Comparison of ENCODE assay signal across 8 mouse cellular contexts in the genomic region with DNA sequence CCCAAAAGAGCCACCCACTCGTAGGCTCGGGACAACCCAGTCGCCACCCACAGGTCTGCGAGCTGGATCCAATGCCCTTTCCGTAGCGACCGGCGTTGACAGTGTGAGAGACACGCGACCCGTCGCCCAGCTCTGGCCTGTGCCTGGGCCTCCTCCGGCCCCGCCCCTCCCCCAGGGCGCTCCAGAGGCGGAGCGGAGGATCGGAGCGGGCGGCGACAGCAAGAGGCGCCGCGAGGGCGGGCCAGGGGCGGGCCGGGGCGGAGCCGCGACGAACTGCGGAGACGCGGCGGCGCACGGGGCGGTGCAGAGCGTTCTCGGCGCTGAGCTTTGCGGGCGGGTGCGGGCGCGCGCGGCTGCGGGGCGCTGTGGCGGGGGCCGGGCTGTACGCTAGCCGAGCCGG. TPM values are rescaled to one million over a fixed set of nuclear protein-coding genes. Genes with fewer than 3 reads are reported as not detected.
DNase-seq lines count a peak whose midpoint lies in the region; ATAC-seq and TF ChIP-seq lines count a peak whose summit lies in the region.

A gene (plus strand): TSS at position 325 of the 400 bp plus-strand sequence.

- peak within 1 kb of the TSS; percentile 87 for H3K4me3 ChIP-seq in cortical plate, adult 2 months (ENCODE audit: insufficient read depth, low read length)

- TF ChIP-seq CTCF in cortical plate, adult 2 months (IDR thresholded peaks at IDR 0.05; ENCODE audit: extremely low read depth, insufficient read depth, low read length), result no peak

- H3K27ac ChIP-seq in cortical plate, adult 2 months (ENCODE audit: insufficient read depth, low read length), result no peak within 1 kb of the TSS

- TF ChIP-seq POLR2A in cortical plate, adult 2 months (IDR thresholded peaks at IDR 0.05; ENCODE audit: extremely low read depth, insufficient read depth, low read length), result peak; percentile 50; the same call in 1 of the 2 replicates

- H3K4me1 ChIP-seq in cortical plate, adult 2 months (ENCODE audit: control insufficient read depth, insufficient read depth, low read length), result peaks cover 4% of the 10 kb centered on the region; the same call in 1 of the 2 replicates

- DNase-seq in gastrocnemius, postnatal 10 days, result peak; percentile 96
- DNase-seq in induced T-regulatory cell, adult 2 months (ENCODE audit: low read depth), result peak; percentile 93
- DNase-seq in left cerebral cortex, adult 9 months (ENCODE audit: low spot score in 2 of 2), result peak; percentile 73 to 90
- DNase-seq in right cerebral cortex, postnatal 14 days, result peak; percentile 95
- DNase-seq in urinary bladder, postnatal 36 days (ENCODE audit: low spot score in 2 of 2), result peak; percentile 88 to 93

- peak; percentile 65 for ATAC-seq in activated CD4-positive, CD25-positive, alpha-beta regulatory T cell, adult 4 months
- ATAC-seq in megakaryocyte progenitor cell, adult 5-6 weeks (replicated peaks; ENCODE audit: poor library complexity), result peak; percentile 59

RNA-seq across cellular contexts. Expression of the gene that starts here (rescaled TPM):
- 1 to 10 TPM; 2.8 to 3.8 TPM for polyA plus RNA-seq in activated CD4-positive, CD25-positive, alpha-beta regulatory T cell, adult 4 months (2017; shearing (Covaris generic))
- polyA plus RNA-seq in cortical plate, adult 2 months (2012; rRNA removed), result 53.2 and 53.6 TPM in 2 replicates
- total RNA-seq in gastrocnemius, postnatal 10 days (2021), result 10 to 100 TPM; 26.2 to 28.3 TPM
- 12.6 and 17.7 TPM in 2 replicates for total RNA-seq in megakaryocyte progenitor cell, adult 5-6 weeks (2015)
- 7.3 and 10.0 TPM in 2 replicates for total RNA-seq in megakaryocyte progenitor cell, adult 5-6 weeks (2017)

Comparison
In these comparisons a context has a peak if more than half of its experiments do, and no peak if none do; other contexts are left out.
1. RNA of the gene that starts here (polyA plus RNA-seq): 53.2 to 53.6 TPM in cortical plate, adult 2 months; 2.8 to 3.8 TPM in activated CD4-positive, CD25-positive, alpha-beta regulatory T cell, adult 4 months; every median in the first group is over 10 times any median in the second.
2. Peak in every context shown above with its lines, with median percentiles within 50 percentile points of each other: DNase-seq.